Comparison of ENCODE assay signal across 21 mouse cellular contexts in the genomic region with DNA sequence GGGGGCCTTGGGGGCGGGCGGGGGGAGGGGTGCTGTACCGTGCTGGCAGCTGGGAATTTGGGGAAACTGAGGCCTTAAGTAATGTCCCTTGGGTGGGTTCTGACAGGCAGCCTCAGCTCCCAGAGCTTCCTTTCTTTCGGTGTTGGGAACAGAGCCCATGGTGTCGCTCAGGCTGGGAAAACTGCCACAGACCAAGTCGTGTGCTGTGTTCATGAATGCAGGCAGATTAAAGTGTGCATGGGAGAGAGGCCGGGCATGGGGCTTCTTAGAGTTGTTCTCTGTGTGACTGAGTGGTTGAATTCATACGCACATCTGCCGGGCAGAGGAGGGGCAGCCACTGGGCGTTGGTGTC. TPM values are rescaled to one million over a fixed set of nuclear protein-coding genes. Genes with fewer than 3 reads are reported as not detected.
DNase-seq lines count a peak whose midpoint lies in the region; ATAC-seq and TF ChIP-seq lines count a peak whose summit lies in the region.
"Had no signal": no experiment of that assay in that cellular context is flagged by ENCODE, and none has a peak within 500 bp of the region (broad histone marks: within the 10 kb centered on the region; RNA-seq: fewer than 3 reads in every experiment).

No protein-coding gene starts in this region.

- peak; percentile 41 for DNase-seq in forebrain, postnatal 0 days
- DNase-seq in forebrain, embryonic 10.5 days (ENCODE audit: extremely low spot score, low spot score), result no peak
- DNase-seq in kidney, adult 2 months, result no peak
- DNase-seq in retina, postnatal 1 day, result no peak
- DNase-seq: adrenal gland, postnatal 14 days; embryo, embryonic 11 days; gastrocnemius, adult 2 months; kidney, adult 18-20 months had no signal

- TF ChIP-seq POLR2A in kidney, adult 2 months (IDR thresholded peaks at IDR 0.05; ENCODE audit: low read depth, low read length), result no peak

- H3K9me3 ChIP-seq in forebrain, postnatal 0 days (ENCODE audit: low read length), result no peaks in the 10 kb centered on the region
- no peaks in the 10 kb centered on the region for H3K9me3 ChIP-seq in forebrain, embryonic 10.5 days
- H3K9me3 ChIP-seq in kidney, embryonic 16.5 days (ENCODE audit: low read length), result no peaks in the 10 kb centered on the region
- H3K9me3 ChIP-seq in neural tube, embryonic 12.5 days, result no peaks in the 10 kb centered on the region
- H3K9me3 ChIP-seq in neural tube, embryonic 15.5 days (replicated peaks), result no peaks in the 10 kb centered on the region
- no peaks in the 10 kb centered on the region for H3K9me3 ChIP-seq in embryonic facial prominence, embryonic 15.5 days (replicated peaks)
- H3K9me3 ChIP-seq: forebrain, embryonic 15.5 days; heart, embryonic 15.5 days; hindbrain, embryonic 10.5 days; midbrain, embryonic 15.5 days had no signal

- H3K27ac ChIP-seq in forebrain, postnatal 0 days (ENCODE audit: low read depth, low read length), result no peak overlapping the region
- no peak overlapping the region for H3K27ac ChIP-seq in forebrain, embryonic 10.5 days
- peak overlapping the region; percentile 41; the same call in 1 of the 2 replicates for H3K27ac ChIP-seq in kidney, adult 2 months (ENCODE audit: insufficient read depth, low read depth, low read length)
- no peak overlapping the region for H3K27ac ChIP-seq in kidney, embryonic 16.5 days (ENCODE audit: low read length)
- no peak overlapping the region for H3K27ac ChIP-seq in neural tube, embryonic 12.5 days
- no peak overlapping the region for H3K27ac ChIP-seq in neural tube, embryonic 15.5 days (replicated peaks)
- H3K27ac ChIP-seq in embryonic facial prominence, embryonic 15.5 days (replicated peaks), result peak overlapping the region; percentile 17; the same call in 1 of the 2 replicates
- H3K27ac ChIP-seq: forebrain, embryonic 15.5 days; gastrocnemius, adult 2 months; heart, embryonic 15.5 days; hindbrain, embryonic 10.5 days; liver, embryonic 14.5 days; midbrain, embryonic 15.5 days had no signal

- H3K4me3 ChIP-seq in forebrain, postnatal 0 days (ENCODE audit: low read depth, low read length), result no peak overlapping the region
- H3K4me3 ChIP-seq in forebrain, embryonic 10.5 days, result no peak overlapping the region
- no peak overlapping the region for H3K4me3 ChIP-seq in kidney, adult 2 months (ENCODE audit: insufficient read depth, low read depth, low read length)
- H3K4me3 ChIP-seq in kidney, embryonic 16.5 days (ENCODE audit: low read length), result no peak overlapping the region
- no peak overlapping the region for H3K4me3 ChIP-seq in neural tube, embryonic 12.5 days
- no peak overlapping the region for H3K4me3 ChIP-seq in neural tube, embryonic 15.5 days (replicated peaks)
- no peak overlapping the region for H3K4me3 ChIP-seq in embryonic facial prominence, embryonic 15.5 days (replicated peaks)
- H3K4me3 ChIP-seq: forebrain, embryonic 15.5 days; gastrocnemius, adult 2 months; heart, embryonic 15.5 days; hindbrain, embryonic 10.5 days; midbrain, embryonic 15.5 days had no signal

- H3K4me2 ChIP-seq in forebrain, postnatal 0 days (ENCODE audit: low read depth), result no peak overlapping the region
- H3K4me2 ChIP-seq in kidney, embryonic 16.5 days (replicated peaks; ENCODE audit: low read depth, low read length), result no peak overlapping the region
- H3K4me2 ChIP-seq in neural tube, embryonic 12.5 days (replicated peaks), result no peak overlapping the region
- H3K4me2 ChIP-seq in neural tube, embryonic 15.5 days, result no peak overlapping the region
- no peak overlapping the region for H3K4me2 ChIP-seq in embryonic facial prominence, embryonic 15.5 days (replicated peaks)
- H3K4me2 ChIP-seq: forebrain, embryonic 15.5 days; heart, embryonic 15.5 days; midbrain, embryonic 15.5 days had no signal

- no peaks in the 10 kb centered on the region for H3K4me1 ChIP-seq in forebrain, postnatal 0 days (ENCODE audit: insufficient read depth)
- H3K4me1 ChIP-seq in forebrain, embryonic 10.5 days, result peaks cover 11% of the 10 kb centered on the region
- 0 out of 2 replicates have a peak, but pooled peaks cover 3% of the 10 kb centered on the region for H3K4me1 ChIP-seq in kidney, adult 2 months (ENCODE audit: control insufficient read depth, insufficient read depth, low read length)
- H3K4me1 ChIP-seq in kidney, embryonic 16.5 days (ENCODE audit: insufficient read depth, low read length), result no peaks in the 10 kb centered on the region
- 0 out of 2 replicates have a peak, but pooled peaks cover 5% of the 10 kb centered on the region for H3K4me1 ChIP-seq in neural tube, embryonic 12.5 days
- H3K4me1 ChIP-seq in neural tube, embryonic 15.5 days, result peaks cover 9% of the 10 kb centered on the region
- peaks cover 12% of the 10 kb centered on the region for H3K4me1 ChIP-seq in embryonic facial prominence, embryonic 15.5 days
- H3K4me1 ChIP-seq: midbrain, embryonic 15.5 days had no signal

- H3K9ac ChIP-seq in forebrain, postnatal 0 days, result no peak overlapping the region
- no peak overlapping the region for H3K9ac ChIP-seq in kidney, embryonic 16.5 days (replicated peaks; ENCODE audit: low read length)
- H3K9ac ChIP-seq in neural tube, embryonic 12.5 days, result 0 out of 2 replicates have a peak overlapping the region, but pooled peaks have one; percentile 5
- H3K9ac ChIP-seq in neural tube, embryonic 15.5 days (replicated peaks), result no peak overlapping the region
- no peak overlapping the region for H3K9ac ChIP-seq in embryonic facial prominence, embryonic 15.5 days
- H3K9ac ChIP-seq: forebrain, embryonic 15.5 days; heart, embryonic 15.5 days; liver, embryonic 14.5 days; midbrain, embryonic 15.5 days had no signal

- no peaks in the 10 kb centered on the region for H3K27me3 ChIP-seq in forebrain, postnatal 0 days (ENCODE audit: insufficient read depth, low read length)
- H3K27me3 ChIP-seq in forebrain, embryonic 10.5 days (ENCODE audit: poor library complexity, severe bottlenecking), result no peaks in the 10 kb centered on the region
- no peaks in the 10 kb centered on the region for H3K27me3 ChIP-seq in kidney, adult 2 months (replicated peaks; ENCODE audit: control insufficient read depth, insufficient read depth, low read length)
- H3K27me3 ChIP-seq in kidney, embryonic 16.5 days (ENCODE audit: insufficient read depth, low read length), result no peaks in the 10 kb centered on the region
- H3K27me3 ChIP-seq in neural tube, embryonic 12.5 days (replicated peaks), result no peaks in the 10 kb centered on the region
- no peaks in the 10 kb centered on the region for H3K27me3 ChIP-seq in neural tube, embryonic 15.5 days (replicated peaks)
- H3K27me3 ChIP-seq in embryonic facial prominence, embryonic 15.5 days, result no peaks in the 10 kb centered on the region
- H3K27me3 ChIP-seq: forebrain, embryonic 15.5 days; heart, embryonic 15.5 days; midbrain, embryonic 15.5 days had no signal

- ATAC-seq in forebrain, postnatal 0 days, result peak; percentile 28; the same call in 1 of the 2 replicates
- no peak for ATAC-seq in kidney, embryonic 16.5 days (ENCODE audit: low FRiP score, low TSS enrichment)
- no peak for ATAC-seq in neural tube, embryonic 12.5 days (ENCODE audit: low FRiP score, low read depth)
- no peak for ATAC-seq in neural tube, embryonic 15.5 days (ENCODE audit: low FRiP score)
- no peak for ATAC-seq in embryonic facial prominence, embryonic 15.5 days (ENCODE audit: insufficient number of reproducible peaks, low FRiP score, low TSS enrichment, low read depth)
- ATAC-seq: lung, postnatal 0 days; midbrain, embryonic 15.5 days had no signal

- 68% methylated on average over 10 of the region's 10 CpGs for WGBS in forebrain, postnatal 0 days
- 96% methylated on average over 10 of the region's 10 CpGs for WGBS in forebrain, embryonic 10.5 days
- WGBS in kidney, adult 2 months, result 81% methylated on average over 10 of the region's 10 CpGs
- 85% methylated on average over 10 of the region's 10 CpGs for WGBS in kidney, embryonic 16.5 days
- 93% methylated on average over 10 of the region's 10 CpGs for WGBS in neural tube, embryonic 12.5 days
- WGBS in neural tube, embryonic 15.5 days, result 86% methylated on average over 10 of the region's 10 CpGs
- WGBS in embryonic facial prominence, embryonic 15.5 days, result 64% methylated on average over 10 of the region's 10 CpGs

- H3K36me3 ChIP-seq in forebrain, postnatal 0 days (ENCODE audit: insufficient read depth), result peaks cover 78% of the 10 kb centered on the region
- H3K36me3 ChIP-seq in forebrain, embryonic 10.5 days (replicated peaks), result peaks cover 100% of the 10 kb centered on the region
- H3K36me3 ChIP-seq in kidney, adult 2 months (ENCODE audit: control insufficient read depth, insufficient read depth, low read length), result peaks cover 2% of the 10 kb centered on the region
- H3K36me3 ChIP-seq in kidney, embryonic 16.5 days (ENCODE audit: insufficient read depth, low read length), result peaks cover 89% of the 10 kb centered on the region
- peaks cover 100% of the 10 kb centered on the region for H3K36me3 ChIP-seq in neural tube, embryonic 12.5 days
- peaks cover 78% of the 10 kb centered on the region for H3K36me3 ChIP-seq in neural tube, embryonic 15.5 days
- peaks cover 99% of the 10 kb centered on the region for H3K36me3 ChIP-seq in embryonic facial prominence, embryonic 15.5 days

- TF ChIP-seq CTCF in forebrain, postnatal 0 days (IDR thresholded peaks at IDR 0.05; ENCODE audit: low read depth), result no peak
- no peak for TF ChIP-seq CTCF in kidney, adult 2 months (conservative IDR thresholded peaks at IDR 0.05; ENCODE audit: insufficient read depth, insufficient read length, low read depth, low read length)

RNA-seq across cellular contexts. Expression of a gene that starts 9.3 kb away (rescaled TPM):
- 43.9 and 46.0 TPM in 2 replicates for total RNA-seq in forebrain, postnatal 0 days (2014; rRNA removed)
- 35.5 and 40.0 TPM in 2 replicates for polyA plus RNA-seq in forebrain, postnatal 0 days (2015; fragmentation: Nextera tagmentation; extraction: Ambion mirVana)
- 63.3 and 64.1 TPM in 2 replicates for polyA plus RNA-seq in forebrain, embryonic 10.5 days (2016; fragmentation: Nextera tagmentation; extraction: Ambion mirVana)
- 29.3 and 31.6 TPM in 2 replicates for polyA plus RNA-seq in kidney, adult 2 months (2012; rRNA removed)
- 53.7 and 54.8 TPM in 2 replicates for polyA plus RNA-seq in kidney, embryonic 16.5 days (2015; fragmentation: Nextera tagmentation; extraction: Ambion mirVana)
- polyA plus RNA-seq in neural tube, embryonic 12.5 days (2016; fragmentation: Nextera tagmentation; extraction: Ambion mirVana), result 57.8 and 58.3 TPM in 2 replicates
- 35.7 and 42.0 TPM in 2 replicates for polyA plus RNA-seq in neural tube, embryonic 15.5 days (2015; fragmentation: Nextera tagmentation; extraction: Ambion mirVana)
- 43.4 and 44.5 TPM in 2 replicates for polyA plus RNA-seq in embryonic facial prominence, embryonic 15.5 days (2015; fragmentation: Nextera tagmentation; extraction: Ambion mirVana)

RNA-seq across cellular contexts. Expression of a gene that starts 9.4 kb away (rescaled TPM):
- 24.1 and 36.5 TPM in 2 replicates for total RNA-seq in forebrain, postnatal 0 days (2014; rRNA removed)
- 28.6 and 31.8 TPM in 2 replicates for polyA plus RNA-seq in forebrain, postnatal 0 days (2015; fragmentation: Nextera tagmentation; extraction: Ambion mirVana)
- 16.5 and 17.8 TPM in 2 replicates for polyA plus RNA-seq in forebrain, embryonic 10.5 days (2016; fragmentation: Nextera tagmentation; extraction: Ambion mirVana)
- 25.2 and 32.1 TPM in 2 replicates for polyA plus RNA-seq in kidney, adult 2 months (2012; rRNA removed)
- 18.0 and 18.4 TPM in 2 replicates for polyA plus RNA-seq in kidney, embryonic 16.5 days (2015; fragmentation: Nextera tagmentation; extraction: Ambion mirVana)
- 19.1 and 20.1 TPM in 2 replicates for polyA plus RNA-seq in neural tube, embryonic 12.5 days (2016; fragmentation: Nextera tagmentation; extraction: Ambion mirVana)
- 29.4 and 34.0 TPM in 2 replicates for polyA plus RNA-seq in neural tube, embryonic 15.5 days (2015; fragmentation: Nextera tagmentation; extraction: Ambion mirVana)
- polyA plus RNA-seq in embryonic facial prominence, embryonic 15.5 days (2015; fragmentation: Nextera tagmentation; extraction: Ambion mirVana), result 15.5 and 15.8 TPM in 2 replicates

RNA-seq across cellular contexts. Expression of a gene that starts 12.2 kb away (rescaled TPM):
- 1.9 and 2.1 TPM in 2 replicates for total RNA-seq in forebrain, postnatal 0 days (2014; rRNA removed)
- 0.68 and 1.2 TPM in 2 replicates for polyA plus RNA-seq in forebrain, postnatal 0 days (2015; fragmentation: Nextera tagmentation; extraction: Ambion mirVana)
- not detected in 2 replicates for polyA plus RNA-seq in forebrain, embryonic 10.5 days (2016; fragmentation: Nextera tagmentation; extraction: Ambion mirVana)
- polyA plus RNA-seq in kidney, adult 2 months (2012; rRNA removed), result not detected in 2 replicates
- not detected in 2 replicates for polyA plus RNA-seq in kidney, embryonic 16.5 days (2015; fragmentation: Nextera tagmentation; extraction: Ambion mirVana)
- polyA plus RNA-seq in neural tube, embryonic 12.5 days (2016; fragmentation: Nextera tagmentation; extraction: Ambion mirVana), result not detected in 2 replicates
- polyA plus RNA-seq in neural tube, embryonic 15.5 days (2015; fragmentation: Nextera tagmentation; extraction: Ambion mirVana), result 0.33 and 0.80 TPM in 2 replicates
- 0.92 and 2.5 TPM in 2 replicates for polyA plus RNA-seq in embryonic facial prominence, embryonic 15.5 days (2015; fragmentation: Nextera tagmentation; extraction: Ambion mirVana)
- total RNA-seq: gastrocnemius, adult 2 months; granulocyte monocyte progenitor cell, adult 5-6 weeks; megakaryocyte progenitor cell, adult 5-6 weeks had no signal
- polyA plus RNA-seq: heart, embryonic 15.5 days; limb, embryonic 11.5 days; liver, embryonic 14.5 days had no signal

RNA-seq across cellular contexts. Expression of a gene that starts 26.8 kb away (rescaled TPM):
- 25.9 and 36.8 TPM in 2 replicates for total RNA-seq in forebrain, postnatal 0 days (2014; rRNA removed)
- polyA plus RNA-seq in forebrain, postnatal 0 days (2015; fragmentation: Nextera tagmentation; extraction: Ambion mirVana), result 14.0 and 20.0 TPM in 2 replicates
- polyA plus RNA-seq in forebrain, embryonic 10.5 days (2016; fragmentation: Nextera tagmentation; extraction: Ambion mirVana), result 0.21 and 0.24 TPM in 2 replicates
- polyA plus RNA-seq in kidney, adult 2 months (2012; rRNA removed), result 2.3 and 3.4 TPM in 2 replicates
- polyA plus RNA-seq in kidney, embryonic 16.5 days (2015; fragmentation: Nextera tagmentation; extraction: Ambion mirVana), result 0.66 and 0.70 TPM in 2 replicates
- polyA plus RNA-seq in neural tube, embryonic 12.5 days (2016; fragmentation: Nextera tagmentation; extraction: Ambion mirVana), result 0.15 and 0.33 TPM in 2 replicates
- 0.24 and 0.93 TPM in 2 replicates for polyA plus RNA-seq in neural tube, embryonic 15.5 days (2015; fragmentation: Nextera tagmentation; extraction: Ambion mirVana)
- 1.2 and 1.3 TPM in 2 replicates for polyA plus RNA-seq in embryonic facial prominence, embryonic 15.5 days (2015; fragmentation: Nextera tagmentation; extraction: Ambion mirVana)
- total RNA-seq: gastrocnemius, adult 2 months; granulocyte monocyte progenitor cell, adult 5-6 weeks had no signal
- polyA plus RNA-seq: lung, postnatal 0 days had no signal

RNA-seq across cellular contexts. Expression of a gene that starts 33.0 kb away (rescaled TPM):
- total RNA-seq in forebrain, postnatal 0 days (2014; rRNA removed), result 1.4 and 2.0 TPM in 2 replicates
- polyA plus RNA-seq in forebrain, postnatal 0 days (2015; fragmentation: Nextera tagmentation; extraction: Ambion mirVana), result 1.4 and 1.8 TPM in 2 replicates
- 0.37 and 0.84 TPM in 2 replicates for polyA plus RNA-seq in forebrain, embryonic 10.5 days (2016; fragmentation: Nextera tagmentation; extraction: Ambion mirVana)
- polyA plus RNA-seq in kidney, adult 2 months (2012; rRNA removed), result 2.1 and 2.5 TPM in 2 replicates
- polyA plus RNA-seq in kidney, embryonic 16.5 days (2015; fragmentation: Nextera tagmentation; extraction: Ambion mirVana), result 1.5 TPM in 2 replicates
- 0.70 and 0.93 TPM in 2 replicates for polyA plus RNA-seq in neural tube, embryonic 12.5 days (2016; fragmentation: Nextera tagmentation; extraction: Ambion mirVana)
- polyA plus RNA-seq in neural tube, embryonic 15.5 days (2015; fragmentation: Nextera tagmentation; extraction: Ambion mirVana), result 1.3 and 1.5 TPM in 2 replicates
- 1.9 and 3.2 TPM in 2 replicates for polyA plus RNA-seq in embryonic facial prominence, embryonic 15.5 days (2015; fragmentation: Nextera tagmentation; extraction: Ambion mirVana)
- total RNA-seq: gastrocnemius, adult 2 months; granulocyte monocyte progenitor cell, adult 5-6 weeks had no signal

Comparison
In these comparisons a context has a peak if more than half of its experiments do, and no peak if none do; other contexts are left out.
1. H3K27ac ChIP-seq: peak in kidney, adult 2 months (single experiment) and embryonic facial prominence, embryonic 15.5 days (single experiment); none in forebrain, postnatal 0 days (single experiment), forebrain, embryonic 10.5 days (single experiment), kidney, embryonic 16.5 days (single experiment), neural tube, embryonic 12.5 days (single experiment) and neural tube, embryonic 15.5 days (single experiment).